Comparison of ENCODE assay signal across 13 mouse cellular contexts in genomic region chr4:101155541-101155940, GRCm38 (mm10).
A peak's percentile ranks its signal among the peaks of the same experiment; 100 is the strongest.
DNase-seq lines count a peak whose midpoint lies in the region; ATAC-seq and TF ChIP-seq lines count a peak whose summit lies in the region.
"Had no signal": no experiment of that assay in that cellular context is flagged by ENCODE, and none has a peak within 500 bp of the region (broad histone marks: within the 10 kb centered on the region; RNA-seq: fewer than 3 reads in every experiment).

No protein-coding gene starts in this region.

- dilution Hi-C loops in CH12.LX (cut with MboI; ENCODE audit: extremely low pct_ligation_motif_present, extremely low pct_unique_long_range_greater_than_20kb, low sequenced_read_pairs), result no loop called here

- H3K9ac ChIP-seq in CH12.LX (ENCODE audit: insufficient read depth, low read depth), result no peak overlapping the region
- H3K9ac ChIP-seq in liver, postnatal 0 days (replicated peaks), result no peak overlapping the region
- H3K9ac ChIP-seq: limb, embryonic 15.5 days had no signal

- peak; percentile 76 for ATAC-seq in erythroid progenitor cell, adult 5-6 weeks (replicated peaks; ENCODE audit: low FRiP score, poor library complexity, severe bottlenecking)
- ATAC-seq in liver, postnatal 0 days, result peak; percentile 95
- ATAC-seq: forebrain, embryonic 16.5 days; intestine, embryonic 16.5 days had no signal

- in situ Hi-C loops in CH12.LX (cut with MboI; ENCODE audit: low pct_ligation_motif_present, low pct_unique_long_range_greater_than_20kb, low sequenced_read_pairs), result no loop called here

- H3K4me3 ChIP-seq in CH12.LX (replicated peaks in 1 of 3; ENCODE audit: low read depth in 2 of 3, low read length in 2 of 3, poor library complexity in 1 of 3), result no peak overlapping the region
- no peak overlapping the region for H3K4me3 ChIP-seq in liver, postnatal 0 days (ENCODE audit: low read depth, low read length)
- H3K4me3 ChIP-seq: limb, embryonic 15.5 days had no signal

- 33% methylated on average over 4 of the region's 4 CpGs for WGBS in liver, postnatal 0 days (ENCODE audit: insufficient replicate concordance)

- no peaks in the 10 kb centered on the region for H3K79me2 ChIP-seq in CH12.LX (replicated peaks; ENCODE audit: control insufficient read depth, extremely low read depth, insufficient read depth, poor library complexity, severe bottlenecking)

- peaks cover 53 to 95% of the 10 kb centered on the region in 2 experiments for H3K36me3 ChIP-seq in CH12.LX (replicated peaks in 1 of 2; ENCODE audit: control insufficient read depth in 1 of 2, insufficient read depth in 1 of 2, low read length in 1 of 2)
- H3K36me3 ChIP-seq in liver, postnatal 0 days (replicated peaks; ENCODE audit: insufficient read depth, low read length), result peaks cover 95% of the 10 kb centered on the region

- no peaks in the 10 kb centered on the region for H3K9me3 ChIP-seq in CH12.LX (replicated peaks; ENCODE audit: low read length)
- no peaks in the 10 kb centered on the region for H3K9me3 ChIP-seq in liver, postnatal 0 days (ENCODE audit: low read length)
- H3K9me3 ChIP-seq: limb, embryonic 15.5 days had no signal

- DNase-seq in adrenal gland, adult (ENCODE audit: inconsistent age in 2 of 2, low spot score in 1 of 2), result peak; percentile 78 to 85
- DNase-seq in adrenal gland, adult 18-20 months (ENCODE audit: low spot score in 2 of 2), result no peak
- peak; percentile 53 for DNase-seq in CH12.LX (ENCODE audit: extremely low read depth)
- DNase-seq in liver, postnatal 0 days, result peak; percentile 29
- no peak for DNase-seq in kidney, adult 11 months
- no peak for DNase-seq in gastrocnemius, postnatal 10 days
- no peak for DNase-seq in thymus, postnatal 0 days (ENCODE audit: low spot score)
- DNase-seq: right cerebral cortex, postnatal 4 days had no signal

- no peak overlapping the region for H3K27ac ChIP-seq in CH12.LX (ENCODE audit: insufficient read depth, low read depth)
- H3K27ac ChIP-seq in liver, postnatal 0 days (ENCODE audit: low read depth), result peak overlapping the region; percentile 29; the same call in 1 of the 2 replicates
- H3K27ac ChIP-seq: limb, embryonic 15.5 days had no signal

- H3K4me2 ChIP-seq in CH12.LX (ENCODE audit: insufficient read depth, low read depth, poor library complexity, severe bottlenecking), result no peak overlapping the region
- H3K4me2 ChIP-seq in liver, postnatal 0 days (ENCODE audit: low read depth, low read length), result no peak overlapping the region
- H3K4me2 ChIP-seq: limb, embryonic 15.5 days; midbrain, embryonic 11.5 days had no signal

- TF ChIP-seq CTCF in CH12.LX (conservative IDR thresholded peaks at IDR 0.05 in 1 of 2, IDR thresholded peaks at IDR 0.05 in 1 of 2; ENCODE audit: low read depth in 2 of 2, low read length in 2 of 2), result no peak
- no peak for TF ChIP-seq CTCF in liver, postnatal 0 days (IDR thresholded peaks at IDR 0.05; ENCODE audit: low read depth)

- H3K4me1 ChIP-seq in CH12.LX (ENCODE audit: control insufficient read depth in 1 of 2, insufficient read depth in 2 of 2), result peaks cover 0 to 21% of the 10 kb centered on the region in 2 experiments; a peak in 2 of 4 replicates
- H3K4me1 ChIP-seq in liver, postnatal 0 days (ENCODE audit: insufficient read depth), result peaks cover 7% of the 10 kb centered on the region; the same call in 1 of the 2 replicates
- H3K4me1 ChIP-seq: limb, embryonic 15.5 days had no signal

- no peaks in the 10 kb centered on the region for H3K27me3 ChIP-seq in CH12.LX (replicated peaks)
- H3K27me3 ChIP-seq in liver, postnatal 0 days (ENCODE audit: insufficient read depth, low read length), result no peaks in the 10 kb centered on the region
- H3K27me3 ChIP-seq: limb, embryonic 15.5 days had no signal

- no peak for TF ChIP-seq RAD21 in CH12.LX (IDR thresholded peaks at IDR 0.05; ENCODE audit: low read depth, low read length)

- peak; percentile 58 for TF ChIP-seq EP300 in CH12.LX (IDR thresholded peaks at IDR 0.05; ENCODE audit: low read length)
- 0 out of 2 replicates have a peak, but pooled peaks have one; percentile 33 for TF ChIP-seq EP300 in liver, postnatal 0 days (IDR thresholded peaks at IDR 0.05; ENCODE audit: low read depth)

- no peak for TF ChIP-seq POLR2A in CH12.LX (IDR thresholded peaks at IDR 0.05; ENCODE audit: low read depth, low read length)

TF ChIP-seq in CH12.LX, 34 proteins besides CTCF, POLR2A, EP300 and RAD21:
- TF ChIP-seq NELFE (IDR thresholded peaks at IDR 0.05; ENCODE audit: low read depth, low read length) (no peak), E2F4 (IDR thresholded peaks at IDR 0.05; ENCODE audit: insufficient replicate concordance, low read depth, low read length) (no peak), CHD2 (IDR thresholded peaks at IDR 0.05; ENCODE audit: low read length) (no peak), GABPA (IDR thresholded peaks at IDR 0.05; ENCODE audit: insufficient replicate concordance, low read depth, low read length) (no peak), KAT2A (IDR thresholded peaks at IDR 0.05; ENCODE audit: insufficient replicate concordance, low read length) (no peak), ELF1 (IDR thresholded peaks at IDR 0.05; ENCODE audit: low read depth, low read length) (no peak), MYC (IDR thresholded peaks at IDR 0.05; ENCODE audit: low read depth, low read length) (0 out of 2 replicates have a peak, but pooled peaks have one; percentile 34), IRF4 (IDR thresholded peaks at IDR 0.05; ENCODE audit: low read depth, low read length) (peak; percentile 57), JUND (conservative IDR thresholded peaks at IDR 0.05; ENCODE audit: low read depth, low read length) (no peak), PAX5 (IDR thresholded peaks at IDR 0.05; ENCODE audit: low read length) (no peak), BHLHE40 (IDR thresholded peaks at IDR 0.05; ENCODE audit: low read depth, low read length) (peak; percentile 72), ZKSCAN1 (IDR thresholded peaks at IDR 0.05; ENCODE audit: borderline replicate concordance, low read depth, low read length) (no peak), ZC3H11A (IDR thresholded peaks at IDR 0.05; ENCODE audit: low read depth, low read length) (no peak), RCOR1 (conservative IDR thresholded peaks at IDR 0.05; ENCODE audit: low read depth, low read length) (no peak), MAZ (IDR thresholded peaks at IDR 0.05; ENCODE audit: low read depth, low read length) (no peak), HCFC1 (IDR thresholded peaks at IDR 0.05; ENCODE audit: low read depth, low read length) (no peak), ZMIZ1 (IDR thresholded peaks at IDR 0.05; ENCODE audit: low read depth, low read length) (no peak), UBTF (IDR thresholded peaks at IDR 0.05; ENCODE audit: low read depth, low read length) (no peak), MAX (IDR thresholded peaks at IDR 0.05; ENCODE audit: low read length) (peak; percentile 77), SMC3 (IDR thresholded peaks at IDR 0.05; ENCODE audit: low read depth, low read length) (no peak), MXI1 (IDR thresholded peaks at IDR 0.05; ENCODE audit: low read depth, low read length) (0 out of 2 replicates have a peak, but pooled peaks have one; percentile 48), USF1 (IDR thresholded peaks at IDR 0.05; ENCODE audit: low read depth, low read length) (no peak), TCF12 (IDR thresholded peaks at IDR 0.05; ENCODE audit: low read depth, low read length) (no peak), JUN (IDR thresholded peaks at IDR 0.05; ENCODE audit: insufficient read depth, low read depth, low read length) (no peak), NRF1 (IDR thresholded peaks at IDR 0.05; ENCODE audit: low read depth, low read length) (no peak), POLR2AphosphoS2 (IDR thresholded peaks at IDR 0.05; ENCODE audit: low read depth, low read length) (no peak), SIN3A (IDR thresholded peaks at IDR 0.05; ENCODE audit: low read length) (no peak)
TF ChIP-seq in CH12.LX: peak in this region for 5.

Comparison
In these comparisons a context has a peak if more than half of its experiments do, and no peak if none do; other contexts are left out.
1. DNase-seq: peak in adrenal gland, adult (2 of 2), CH12.LX (single experiment) and liver, postnatal 0 days (single experiment); none in adrenal gland, adult 18-20 months (0 of 2), kidney, adult 11 months (single experiment), gastrocnemius, postnatal 10 days (single experiment) and thymus, postnatal 0 days (single experiment).